Mouse (Mus musculus): ENCODE measurements at regions not wholly inside any gene's neighbourhood (a gene's known extent, or its start where the extent isn't known, plus 50 kb on each side); places are given as distances from the start of the nearest gene placed in this dataset.

- DNase-seq (ENCODE audit: low spot score), result no peak
Observed at GRCm38 (mm10) chr3:21819030-21819429, 257.4 kb upstream of the Tbl1xr1 start.

- no peak for DNase-seq (ENCODE audit: low spot score)
Observed at GRCm38 (mm10) chr3:21820051-21820598, 256.3 kb upstream of the Tbl1xr1 start.

GRCm38 (mm10) chr3:21822675-21823074 lies 253.8 kb upstream of the Tbl1xr1 start:
- no peak for DNase-seq (ENCODE audit: low spot score)

- DNase-seq (ENCODE audit: low spot score), result no peak
Observed at GRCm38 (mm10) chr3:21823331-21823730, 253.1 kb upstream of the Tbl1xr1 start.

- DNase-seq (ENCODE audit: low spot score), result no peak
Observed at GRCm38 (mm10) chr3:21824101-21824880, 252.2 kb upstream of the Tbl1xr1 start.

- DNase-seq (ENCODE audit: low spot score), result no peak
Observed at GRCm38 (mm10) chr3:21824913-21825610, 251.4 kb upstream of the Tbl1xr1 start.

- DNase-seq (ENCODE audit: low spot score), result no peak
Observed at GRCm38 (mm10) chr3:21827656-21828055, 248.8 kb upstream of the Tbl1xr1 start.

GRCm38 (mm10) chr3:21833111-21833510 lies 243.3 kb upstream of the Tbl1xr1 start:
- DNase-seq (ENCODE audit: low spot score), result no peak

- no peak for DNase-seq (ENCODE audit: low spot score)
Observed at GRCm38 (mm10) chr3:21835526-21835925, 240.9 kb upstream of the Tbl1xr1 start.

GRCm38 (mm10) chr3:21837297-21837946 lies 239.0 kb upstream of the Tbl1xr1 start:
- DNase-seq (ENCODE audit: low spot score), result no peak

- DNase-seq (ENCODE audit: low spot score), result no peak
Observed at GRCm38 (mm10) chr3:21840751-21841488, 235.5 kb upstream of the Tbl1xr1 start.

- no peak for DNase-seq (ENCODE audit: low spot score)
Observed at GRCm38 (mm10) chr3:21841506-21841905, 234.9 kb upstream of the Tbl1xr1 start.

- DNase-seq (ENCODE audit: low spot score), result no peak
Observed at GRCm38 (mm10) chr3:21842545-21843291, 233.7 kb upstream of the Tbl1xr1 start.

GRCm38 (mm10) chr3:21843292-21843852 lies 233.1 kb upstream of the Tbl1xr1 start:
- DNase-seq (ENCODE audit: low spot score), result no peak

GRCm38 (mm10) chr3:21849831-21850230 lies 226.6 kb upstream of the Tbl1xr1 start:
- DNase-seq (ENCODE audit: low spot score), result no peak

- DNase-seq (ENCODE audit: low spot score), result no peak
Observed at GRCm38 (mm10) chr3:21850977-21851376, 225.5 kb upstream of the Tbl1xr1 start.

- DNase-seq (ENCODE audit: low spot score), result no peak
Observed at GRCm38 (mm10) chr3:21854340-21854739, 222.1 kb upstream of the Tbl1xr1 start.

- no peak for DNase-seq (ENCODE audit: low spot score)
Observed at GRCm38 (mm10) chr3:21859436-21859835, 217.0 kb upstream of the Tbl1xr1 start.

- no peak for DNase-seq (ENCODE audit: low spot score)
Observed at GRCm38 (mm10) chr3:21860915-21861635, 215.4 kb upstream of the Tbl1xr1 start.

GRCm38 (mm10) chr3:21861636-21861970 lies 214.8 kb upstream of the Tbl1xr1 start:
- no peak for DNase-seq (ENCODE audit: low spot score)
